Mouse (Mus musculus) skeletal muscle tissue, postnatal 0 days (tissue): ENCODE measurements around the gene Isg20. TPM values are rescaled to one million over a fixed set of nuclear protein-coding genes. Genes with fewer than 3 reads are reported as not detected.

Experiments
- microRNA-seq, 2 experiments: library from miRNA; unstranded; fragments of <30 nt; microRNA quantifications; one replicate each; pipeline ENCODE4; 2016
- polyA plus RNA-seq: library from polyadenylated mRNA; unstranded; fragments of >200 nt; fragmentation: Nextera tagmentation; extraction: Ambion mirVana; gene quantifications from 2 replicates; pipeline ENCODE4 v1.2.1, GENCODE M21; 2015

Isg20 gene
- polyA plus RNA-seq = 1.9 and 3.9 TPM in 2 replicates

DNA sequence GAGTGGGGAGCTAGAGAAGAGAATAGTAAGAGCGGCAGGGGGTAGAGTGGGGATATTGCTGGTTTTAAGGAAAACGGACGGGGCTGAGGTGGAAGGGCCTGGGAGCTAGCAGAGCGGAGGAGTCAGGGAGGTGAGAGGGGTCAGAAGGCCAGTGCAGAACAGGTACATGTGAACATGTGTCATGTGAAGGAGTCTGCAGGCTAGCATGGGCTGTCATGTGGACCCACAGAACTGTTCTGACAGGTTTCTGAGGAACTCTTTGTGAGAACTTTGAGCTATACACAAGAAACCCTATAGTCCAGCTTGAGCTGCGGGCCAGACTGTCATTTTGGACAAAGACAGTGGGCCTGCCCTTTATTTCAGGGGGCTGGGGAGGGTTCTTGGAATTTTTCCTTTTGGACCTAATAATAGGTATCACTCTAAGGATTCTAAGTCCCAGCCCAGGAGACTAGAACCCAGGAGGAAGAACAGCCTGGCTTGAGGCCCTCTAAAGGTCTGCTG lies at the start of gene Isg20:
Isg20 (plus strand) TSS at position 451 of the 501 bp plus-strand sequence.

DNA sequence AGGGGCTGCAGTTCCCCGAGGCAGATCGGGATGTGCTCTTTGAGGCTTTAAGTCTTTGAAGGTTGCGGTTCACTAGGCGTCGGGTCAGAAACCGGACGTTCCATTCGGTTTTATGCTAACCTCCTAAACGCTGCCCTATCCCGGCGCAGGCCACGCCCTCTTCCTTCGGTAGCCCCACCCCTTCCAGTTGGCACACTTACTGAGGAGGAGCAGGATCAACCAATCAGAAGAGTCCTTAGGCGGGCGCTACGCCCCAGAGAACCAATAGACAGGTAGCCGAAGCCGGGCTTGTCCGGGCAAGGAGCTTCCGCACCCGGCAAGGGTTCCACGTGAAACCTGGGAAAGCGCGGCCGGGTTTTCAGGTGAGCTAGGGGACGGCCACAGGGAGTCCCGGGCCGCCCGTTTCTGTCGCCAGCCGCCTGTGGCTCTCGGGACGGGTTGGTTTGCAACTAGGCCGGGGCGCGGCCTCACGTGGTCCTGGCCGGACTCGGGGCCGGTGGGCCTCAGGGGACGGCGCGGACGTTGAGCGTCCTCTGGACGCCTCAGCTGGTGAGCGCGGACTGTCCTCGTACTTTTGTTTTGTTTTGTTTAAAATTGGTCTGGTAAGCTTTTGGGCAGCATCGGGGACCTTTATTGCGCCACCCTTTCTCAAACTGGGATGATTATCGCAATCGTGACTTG lies 17.4 kb upstream of the Isg20 start, which contains the start of gene Aen:
Aen (plus strand) TSS at position 202 of the 681 bp plus-strand sequence.

Small RNA genes lying within 50 kb of the gene (microRNA-seq; reads per million reads assigned to microRNA genes)
- gene Mir7-2 = 0.21 to 0.91 reads per million in 2 experiments

Other genes with a start within 250 kb of the Isg20 start
- gene Ntrk3, start 175.4 kb upstream of the Isg20 start, polyA plus RNA-seq = 0.93 and 1.2 TPM in 2 replicates
- 41.7 and 47.5 TPM in 2 replicates for gene Mrps11, start 130.3 kb upstream of the Isg20 start, polyA plus RNA-seq
- gene Mrpl46, start 129.9 kb upstream of the Isg20 start, polyA plus RNA-seq = 58.9 and 62.5 TPM in 2 replicates
- gene Det1, start 66.2 kb upstream of the Isg20 start, polyA plus RNA-seq = 7.7 and 8.6 TPM in 2 replicates
- 16.3 and 18.1 TPM in 2 replicates for gene Aen, start 17.6 kb upstream of the Isg20 start, polyA plus RNA-seq
- 0.42 and 3.5 TPM in 2 replicates for gene Acan, start 140.1 kb downstream of the Isg20 start, polyA plus RNA-seq
- 0.12 and 0.18 TPM in 2 replicates for gene Hapln3, start 217.6 kb downstream of the Isg20 start, polyA plus RNA-seq
- gene Mfge8, start 235.6 kb downstream of the Isg20 start, polyA plus RNA-seq = 123 and 143 TPM in 2 replicates